Mouse (Mus musculus): ENCODE measurements around the gene Abcb5.

- TF ChIP-seq MAFK (IDR thresholded peaks at IDR 0.05; ENCODE audit: borderline replicate concordance, low read depth, low read length) (no peak), GABPA (IDR thresholded peaks at IDR 0.05; ENCODE audit: low read depth, low read length) (no peak), CTCF (IDR thresholded peaks at IDR 0.05 in 2 of 3, conservative IDR thresholded peaks at IDR 0.05 in 1 of 3; ENCODE audit: control insufficient read depth in 1 of 3, insufficient read depth in 1 of 3, low read depth in 2 of 3, low read length in 3 of 3, poor library complexity in 1 of 3, severe bottlenecking in 1 of 3) (no peak), POLR2AphosphoS2 (IDR thresholded peaks at IDR 0.05; ENCODE audit: low read length) (no peak), POLR2A (IDR thresholded peaks at IDR 0.05; ENCODE audit: control insufficient read depth in 1 of 2, insufficient read depth in 1 of 2, low read depth in 1 of 2, low read length in 2 of 2, poor library complexity in 1 of 2) (no peak), SMC3 (IDR thresholded peaks at IDR 0.05; ENCODE audit: low read depth, low read length) (no peak), MAX (IDR thresholded peaks at IDR 0.05; ENCODE audit: low read length) (no peak), RCOR1 (IDR thresholded peaks at IDR 0.05; ENCODE audit: low read depth, low read length) (no peak), TCF12 (IDR thresholded peaks at IDR 0.05; ENCODE audit: low read depth, low read length) (no peak), ZNF384 (IDR thresholded peaks at IDR 0.05; ENCODE audit: low read depth, low read length) (no peak), EP300 (IDR thresholded peaks at IDR 0.05; ENCODE audit: low read depth in 1 of 2, low read length in 2 of 2) (no peak)
These were observed 110.1 kb downstream of the Abcb5 start for GRCm38 (mm10) chr12:118856151-118856550.
